Mouse (Mus musculus): ENCODE measurements at regions not wholly inside any gene's neighbourhood (a gene's known extent, or its start where the extent isn't known, plus 50 kb on each side); places are given as distances from the start of the nearest gene placed in this dataset.

GRCm38 (mm10) chr13:34414533-34414932, 69.6 kb upstream of the Slc22a23 start:
- TF ChIP-seq CTCF (IDR thresholded peaks at IDR 0.05; ENCODE audit: low read depth, low read length) (no peak), TAL1 (conservative IDR thresholded peaks at IDR 0.05; ENCODE audit: low read depth, low read length) (no peak), GATA1 (IDR thresholded peaks at IDR 0.05; ENCODE audit: borderline replicate concordance, low read length) (no peak), GATA2 (IDR thresholded peaks at IDR 0.05; ENCODE audit: borderline replicate concordance, low read depth, low read length) (no peak), POLR2AphosphoS5 (IDR thresholded peaks at IDR 0.05; ENCODE audit: insufficient replicate concordance, low read depth, low read length) (no peak)
